Mouse (Mus musculus) kidney, embryonic 14.5 days (tissue): ENCODE results near the gene Slmap. TPM values are rescaled to one million over a fixed set of nuclear protein-coding genes. Genes with fewer than 3 reads are reported as not detected.

Experiments
- ATAC-seq: fragments of 200-750 bp; cut with Nextera tagmentation; 2 replicates; pipeline ENCODE4 v1.8.0; 2017; ENCODE audit warnings: moderate number of reproducible peaks, mild to moderate bottlenecking, moderate TSS enrichment, moderate library complexity; ENCODE audit not compliant: low FRiP score, low TSS enrichment
- H3K27ac ChIP-seq: fragments of 300-500 bp; sonication (generic); 2 replicates; pipeline ENCODE4 v1.5.1; 2014; ENCODE audit warnings: low read depth, mild to moderate bottlenecking, low read length, moderate library complexity, mixed read lengths
- H3K27me3 ChIP-seq: fragments of 300-500 bp; sonication (generic); 2 replicates; pipeline ENCODE4 v1.6.1; 2014; ENCODE audit warnings: mild to moderate bottlenecking, low read length; ENCODE audit not compliant: control insufficient read depth, insufficient read depth
- H3K36me3 ChIP-seq: fragments of 300-500 bp; sonication (generic); 2 replicates; pipeline ENCODE4 v1.6.1; 2014; ENCODE audit warnings: low read length, mixed read lengths; ENCODE audit not compliant: control insufficient read depth, insufficient read depth
- H3K4me1 ChIP-seq: fragments of 300-500 bp; sonication (generic); 2 replicates; pipeline ENCODE4 v1.6.1; 2014; ENCODE audit warnings: low read length, mixed read lengths; ENCODE audit not compliant: control insufficient read depth, insufficient read depth
- H3K4me2 ChIP-seq: fragments of 300-500 bp; sonication (generic); replicated peaks from 2 replicates; pipeline ENCODE4 v1.6.1; 2014; ENCODE audit warnings: low read depth, mild to moderate bottlenecking, low read length
- H3K4me3 ChIP-seq: fragments of 300-500 bp; sonication (generic); 2 replicates; pipeline ENCODE4 v1.5.1; 2014; ENCODE audit warnings: mild to moderate bottlenecking, low read length
- H3K9ac ChIP-seq: fragments of 300-500 bp; sonication (generic); 2 replicates; pipeline ENCODE4 v1.6.1; 2014; ENCODE audit warnings: low read depth, mild to moderate bottlenecking, low read length, moderate library complexity
- H3K9me3 ChIP-seq: fragments of 300-500 bp; sonication (generic); 2 replicates; pipeline ENCODE4 v1.6.1; 2016; ENCODE audit warnings: low read length; ENCODE audit not compliant: control insufficient read depth
- WGBS: fragments of 180-500 bp; shearing (Covaris S2); extraction: QIAGEN DNeasy Blood & Tissue Kit; methylation state at CpG from one replicate; pipeline ENCODE4 v1.1.7; 2014; 5-methylcytosine and 5-hydroxymethylcytosine counted together
- polyA plus RNA-seq: library from polyadenylated mRNA; unstranded; fragments of >200 nt; fragmentation: Nextera tagmentation; extraction: Ambion mirVana; gene quantifications from 2 replicates; pipeline ENCODE4 v1.2.1, GENCODE M21; 2014

Slmap gene
- polyA plus RNA-seq, 1 experiment from 2014 or later = 26.8 TPM

GRCm38 (mm10) chr14:26467974-26468373 lies 66.8 kb downstream of the Slmap start:
- no peaks in the 10 kb centered on the region for H3K27me3 ChIP-seq
- no peak overlapping the region for H3K27ac ChIP-seq
- 98% methylated on average over 4 of the region's 4 CpGs for WGBS

GRCm38 (mm10) chr14:26466544-26467125 lies 68.1 kb downstream of the Slmap start:
- H3K27ac ChIP-seq = no peak overlapping the region
- WGBS = 88% methylated on average over 5 of the region's 5 CpGs
- H3K9ac ChIP-seq = no peak overlapping the region
- H3K4me1 ChIP-seq = no peaks in the 10 kb centered on the region
- H3K4me2 ChIP-seq = no peak overlapping the region
- no peaks in the 10 kb centered on the region for H3K27me3 ChIP-seq
- no peak overlapping the region for H3K4me3 ChIP-seq
- ATAC-seq = no peak
- H3K36me3 ChIP-seq = peaks cover 10% of the 10 kb centered on the region; the same call in 1 of the 2 replicates
- no peaks in the 10 kb centered on the region for H3K9me3 ChIP-seq

More at GRCm38 (mm10) chr14:26467974-26468373, 66.8 kb downstream of the Slmap start:
- Histone ChIP-seq H3K4me3 (no peak overlapping the region), H3K4me2 (no peak overlapping the region), H3K9me3 (no peaks in the 10 kb centered on the region), H3K36me3 (peaks cover 4% of the 10 kb centered on the region; the same call in 1 of the 2 replicates), H3K4me1 (no peaks in the 10 kb centered on the region), H3K9ac (no peak overlapping the region)
- no peak for ATAC-seq

GRCm38 (mm10) chr14:26465898-26466297 lies 68.8 kb downstream of the Slmap start:
- H3K4me2 ChIP-seq = no peak overlapping the region
- ATAC-seq = no peak
- H3K27me3 ChIP-seq = no peaks in the 10 kb centered on the region
- no peak overlapping the region for H3K27ac ChIP-seq
- WGBS = 89% methylated on average over 6 of the region's 6 CpGs
- H3K36me3 ChIP-seq = peaks cover 17% of the 10 kb centered on the region; the same call in 1 of the 2 replicates
- H3K4me1 ChIP-seq = no peaks in the 10 kb centered on the region
- H3K9me3 ChIP-seq = no peaks in the 10 kb centered on the region
- H3K4me3 ChIP-seq = no peak overlapping the region
- H3K9ac ChIP-seq = no peak overlapping the region

DNA sequence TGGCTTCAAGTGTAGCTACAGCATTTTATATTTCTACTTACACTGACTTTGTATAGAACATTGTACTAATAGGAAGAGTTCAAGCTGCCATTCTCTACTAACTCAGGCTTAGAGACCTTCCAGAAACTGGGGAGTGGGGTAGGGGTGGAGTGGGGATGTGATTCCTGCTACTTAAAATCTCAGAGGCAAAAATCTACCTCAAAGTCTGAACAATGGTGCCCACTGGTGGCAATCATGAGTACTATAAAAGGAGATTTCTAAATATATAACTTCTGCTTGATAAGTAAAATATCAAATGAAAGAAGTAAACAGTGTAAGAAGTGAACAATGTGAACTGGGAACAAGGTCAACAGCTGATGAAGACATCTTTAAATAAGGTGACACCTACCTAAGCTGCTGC lies 75.2 kb downstream of the Slmap start:
- no peaks in the 10 kb centered on the region for H3K9me3 ChIP-seq
- no peak overlapping the region for H3K4me3 ChIP-seq
- no peak for ATAC-seq
- no peaks in the 10 kb centered on the region for H3K27me3 ChIP-seq
- H3K27ac ChIP-seq = no peak overlapping the region
- no peaks in the 10 kb centered on the region for H3K4me1 ChIP-seq
- H3K9ac ChIP-seq = no peak overlapping the region
- H3K4me2 ChIP-seq = no peak overlapping the region
- H3K36me3 ChIP-seq = peaks cover 27% of the 10 kb centered on the region; the same call in 1 of the 2 replicates

- Histone ChIP-seq H3K4me1 (0 out of 2 replicates have a peak, but pooled peaks cover 3% of the 10 kb centered on the region), H3K9me3 (no peaks in the 10 kb centered on the region), H3K27me3 (no peaks in the 10 kb centered on the region), H3K4me2 (no peak overlapping the region), H3K27ac (no peak overlapping the region), H3K36me3 (peaks cover 5% of the 10 kb centered on the region; the same call in 1 of the 2 replicates), H3K9ac (no peak overlapping the region), H3K4me3 (no peak overlapping the region)
- WGBS = 80% methylated on average over 16 of the region's 16 CpGs
- no peak for ATAC-seq
Observed at GRCm38 (mm10) chr14:26454851-26455250, 79.9 kb downstream of the Slmap start.

- WGBS = 48% methylated on average over 16 of the region's 16 CpGs
- Histone ChIP-seq H3K4me2 (no peak overlapping the region), H3K9me3 (no peaks in the 10 kb centered on the region), H3K27ac (no peak overlapping the region), H3K9ac (no peak overlapping the region), H3K4me3 (no peak overlapping the region), H3K36me3 (no peaks in the 10 kb centered on the region), H3K27me3 (no peaks in the 10 kb centered on the region), H3K4me1 (0 out of 2 replicates have a peak, but pooled peaks cover 3% of the 10 kb centered on the region)
- ATAC-seq = no peak
Observed at GRCm38 (mm10) chr14:26450036-26450800, 84.5 kb downstream of the Slmap start.

DNA sequence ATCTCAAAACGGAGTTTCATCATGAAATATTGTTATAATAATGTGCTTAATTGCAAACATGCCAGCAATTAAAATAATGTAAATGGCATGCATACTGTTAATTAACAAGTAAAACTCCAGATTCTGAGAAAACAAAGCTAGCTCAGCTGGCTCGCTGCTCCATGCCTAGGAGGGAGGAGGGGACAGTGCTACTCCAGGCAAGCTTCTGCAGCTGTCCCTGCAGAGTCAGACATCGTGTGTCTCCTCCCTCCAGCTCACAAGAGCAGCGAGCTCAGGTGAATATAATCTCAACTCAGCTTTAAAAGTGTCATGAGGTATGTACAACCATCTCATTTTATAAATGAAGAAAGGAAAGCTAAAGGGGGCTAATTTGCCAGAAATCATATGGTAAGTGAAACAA lies 86.2 kb downstream of the Slmap start:
- H3K9me3 ChIP-seq = no peaks in the 10 kb centered on the region
- ATAC-seq = no peak
- H3K9ac ChIP-seq = no peak overlapping the region
- 0 out of 2 replicates have a peak, but pooled peaks cover 3% of the 10 kb centered on the region for H3K4me1 ChIP-seq
- no peak overlapping the region for H3K4me2 ChIP-seq
- H3K27ac ChIP-seq = no peak overlapping the region
- H3K4me3 ChIP-seq = no peak overlapping the region
- 81% methylated on average over 4 of the region's 4 CpGs for WGBS
- H3K36me3 ChIP-seq = no peaks in the 10 kb centered on the region
- H3K27me3 ChIP-seq = no peaks in the 10 kb centered on the region

DNA sequence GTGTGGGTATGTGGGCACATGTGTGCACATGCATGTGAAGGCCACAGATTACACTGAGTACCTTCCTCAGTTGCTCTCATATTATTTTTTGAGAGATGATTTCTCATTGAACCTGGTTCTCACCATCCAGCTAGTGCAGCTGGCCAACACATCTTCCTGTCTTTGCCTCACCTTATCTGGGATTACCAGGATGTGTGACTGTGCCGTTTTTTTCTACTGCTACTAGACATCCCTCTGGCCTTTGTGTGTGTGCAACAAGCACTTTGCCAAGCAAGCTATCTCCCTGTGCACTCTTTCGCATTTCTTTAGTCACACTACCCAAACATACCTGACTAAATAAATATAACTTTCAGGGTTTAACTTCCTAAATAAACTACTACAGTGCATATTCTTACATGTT lies 87.5 kb downstream of the Slmap start:
- no peaks in the 10 kb centered on the region for H3K36me3 ChIP-seq
- no peak for ATAC-seq
- H3K4me1 ChIP-seq = 0 out of 2 replicates have a peak, but pooled peaks cover 3% of the 10 kb centered on the region
- H3K9ac ChIP-seq = no peak overlapping the region
- no peak overlapping the region for H3K4me3 ChIP-seq
- no peak overlapping the region for H3K4me2 ChIP-seq
- H3K27me3 ChIP-seq = no peaks in the 10 kb centered on the region
- H3K27ac ChIP-seq = no peak overlapping the region
- H3K9me3 ChIP-seq = no peaks in the 10 kb centered on the region
- 89% methylated on average over 2 of the region's 2 CpGs for WGBS

GRCm38 (mm10) chr14:26446538-26446937 lies 88.2 kb downstream of the Slmap start:
- H3K27ac ChIP-seq = no peak overlapping the region
- H3K4me1 ChIP-seq = 0 out of 2 replicates have a peak, but pooled peaks cover 3% of the 10 kb centered on the region
- no peaks in the 10 kb centered on the region for H3K9me3 ChIP-seq
- H3K4me3 ChIP-seq = no peak overlapping the region
- ATAC-seq = no peak
- no peak overlapping the region for H3K4me2 ChIP-seq
- WGBS = 75% methylated on average over 3 of the region's 3 CpGs
- H3K9ac ChIP-seq = no peak overlapping the region
- H3K36me3 ChIP-seq = no peaks in the 10 kb centered on the region
- no peaks in the 10 kb centered on the region for H3K27me3 ChIP-seq
